Mouse (Mus musculus): ENCODE measurements around the gene Eif2s2. TPM values are rescaled to one million over a fixed set of nuclear protein-coding genes. Genes with fewer than 3 reads are reported as not detected.

Eif2s2 gene
- total and polyA plus RNA-seq, 3 experiments = 126 to 276 (median 269) TPM

GRCm38 (mm10) chr2:154826054-154826538 is 66.6 kb downstream of the Eif2s2 start:
- dilution Hi-C loops (cut with MboI; ENCODE audit: extremely low pct_ligation_motif_present, extremely low pct_unique_long_range_greater_than_20kb, low sequenced_read_pairs) = no loop called here
- peaks cover 0 to 61% of the 10 kb centered on the region in 2 experiments for H3K36me3 ChIP-seq (replicated peaks in 1 of 2; ENCODE audit: control insufficient read depth in 1 of 2, insufficient read depth in 1 of 2, low read length in 1 of 2)
- in situ Hi-C loops (cut with MboI; ENCODE audit: low pct_ligation_motif_present, low pct_unique_long_range_greater_than_20kb, low sequenced_read_pairs) = no loop called here
- DNase-seq (ENCODE audit: extremely low read depth) = no peak
- no peak overlapping the region for H3K4me2 ChIP-seq (ENCODE audit: insufficient read depth, low read depth, poor library complexity, severe bottlenecking)
- no peaks in the 10 kb centered on the region; a peak in 2 of 4 replicates for H3K4me1 ChIP-seq (ENCODE audit: control insufficient read depth in 1 of 2, insufficient read depth in 2 of 2)
- H3K9me3 ChIP-seq (replicated peaks; ENCODE audit: low read length) = no peaks in the 10 kb centered on the region
- TF ChIP-seq CHD2 (IDR thresholded peaks at IDR 0.05; ENCODE audit: low read length) = no peak
- no peak for TF ChIP-seq JUND (conservative IDR thresholded peaks at IDR 0.05; ENCODE audit: low read depth, low read length)
- TF ChIP-seq ZKSCAN1 (IDR thresholded peaks at IDR 0.05; ENCODE audit: borderline replicate concordance, low read depth, low read length) = no peak
- no peak for TF ChIP-seq HCFC1 (IDR thresholded peaks at IDR 0.05; ENCODE audit: low read depth, low read length)
- TF ChIP-seq MEF2A (IDR thresholded peaks at IDR 0.05; ENCODE audit: borderline replicate concordance, low read depth, low read length) = no peak
- TF ChIP-seq CHD1 (IDR thresholded peaks at IDR 0.05; ENCODE audit: low read depth, low read length) = no peak
- no peak for TF ChIP-seq ZNF384 (IDR thresholded peaks at IDR 0.05; ENCODE audit: low read depth, low read length)
- TF ChIP-seq ZMIZ1 (IDR thresholded peaks at IDR 0.05; ENCODE audit: low read depth, low read length) = no peak
- no peak for TF ChIP-seq MAZ (IDR thresholded peaks at IDR 0.05; ENCODE audit: low read depth, low read length)
- no peaks in the 10 kb centered on the region for H3K27me3 ChIP-seq (replicated peaks)
- peaks cover 38% of the 10 kb centered on the region for H3K79me2 ChIP-seq (replicated peaks; ENCODE audit: control insufficient read depth, extremely low read depth, insufficient read depth, poor library complexity, severe bottlenecking)
- no peak overlapping the region for H3K9ac ChIP-seq (ENCODE audit: insufficient read depth, low read depth)
- no peak overlapping the region for H3K4me3 ChIP-seq (replicated peaks in 1 of 3; ENCODE audit: low read depth in 2 of 3, low read length in 2 of 3, poor library complexity in 1 of 3)
- H3K27ac ChIP-seq (ENCODE audit: insufficient read depth, low read depth) = no peak overlapping the region

Other genes starting within 250 kb of the Eif2s2 start
- 105 and 107 TPM in 2 replicates for gene Chmp4b, start 241.2 kb downstream of the Eif2s2 start, total RNA-seq (2012; rRNA removed)
- gene Chmp4b, start 241.2 kb downstream of the Eif2s2 start, total RNA-seq (2014; rRNA removed) = 113 and 119 TPM in 2 replicates
- gene Chmp4b, start 241.2 kb downstream of the Eif2s2 start, polyA plus RNA-seq (2012; ENCODE audit: insufficient read length, low read depth) = 152 and 156 TPM in 2 replicates
- not detected in 2 replicates for gene Gm14214, start 122.9 kb downstream of the Eif2s2 start, total RNA-seq (2012; rRNA removed)
- not detected in 2 replicates for gene Gm14214, start 122.9 kb downstream of the Eif2s2 start, total RNA-seq (2014; rRNA removed)
- gene Gm14214, start 122.9 kb downstream of the Eif2s2 start, polyA plus RNA-seq (2012; ENCODE audit: insufficient read length, low read depth) = 0.41 TPM in 1 of 2 replicates, not detected in the other
- gene Raly, start 101.8 kb downstream of the Eif2s2 start, total RNA-seq (2012; rRNA removed) = 214 and 228 TPM in 2 replicates
- gene Raly, start 101.8 kb downstream of the Eif2s2 start, total RNA-seq (2014; rRNA removed) = 334 and 341 TPM in 2 replicates
- gene Raly, start 101.8 kb downstream of the Eif2s2 start, polyA plus RNA-seq (2012; ENCODE audit: insufficient read length, low read depth) = 277 and 285 TPM in 2 replicates
- gene a, start 101.5 kb downstream of the Eif2s2 start, total RNA-seq (2012; rRNA removed) = 10.9 and 11.8 TPM in 2 replicates
- 23.8 and 25.4 TPM in 2 replicates for gene a, start 101.5 kb downstream of the Eif2s2 start, total RNA-seq (2014; rRNA removed)
- 7.2 and 7.8 TPM in 2 replicates for gene a, start 101.5 kb downstream of the Eif2s2 start, polyA plus RNA-seq (2012; ENCODE audit: insufficient read length, low read depth)
- gene Gm14226, start 125.3 kb upstream of the Eif2s2 start, total RNA-seq (2012; rRNA removed) = 0.13 TPM in 1 of 2 replicates, not detected in the other
- not detected in 2 replicates for gene Gm14226, start 125.3 kb upstream of the Eif2s2 start, total RNA-seq (2014; rRNA removed)
- gene Gm14226, start 125.3 kb upstream of the Eif2s2 start, polyA plus RNA-seq (2012; ENCODE audit: insufficient read length, low read depth) = 0.10 TPM in 1 of 2 replicates, not detected in the other
- gene Ahcy, start 181.6 kb upstream of the Eif2s2 start, total RNA-seq (2012; rRNA removed) = 514 and 556 TPM in 2 replicates
- gene Ahcy, start 181.6 kb upstream of the Eif2s2 start, total RNA-seq (2014; rRNA removed) = 529 and 543 TPM in 2 replicates
- 364 and 444 TPM in 2 replicates for gene Ahcy, start 181.6 kb upstream of the Eif2s2 start, polyA plus RNA-seq (2012; ENCODE audit: insufficient read length, low read depth)
- 28.5 and 31.1 TPM in 2 replicates for gene Itch, start 240.6 kb upstream of the Eif2s2 start, total RNA-seq (2012; rRNA removed)
- gene Itch, start 240.6 kb upstream of the Eif2s2 start, total RNA-seq (2014; rRNA removed) = 46.6 and 51.4 TPM in 2 replicates
- 23.0 and 25.3 TPM in 2 replicates for gene Itch, start 240.6 kb upstream of the Eif2s2 start, polyA plus RNA-seq (2012; ENCODE audit: insufficient read length, low read depth)